Mouse (Mus musculus): ENCODE results near the gene Myo9a.

The Myo9a gene

DNA sequence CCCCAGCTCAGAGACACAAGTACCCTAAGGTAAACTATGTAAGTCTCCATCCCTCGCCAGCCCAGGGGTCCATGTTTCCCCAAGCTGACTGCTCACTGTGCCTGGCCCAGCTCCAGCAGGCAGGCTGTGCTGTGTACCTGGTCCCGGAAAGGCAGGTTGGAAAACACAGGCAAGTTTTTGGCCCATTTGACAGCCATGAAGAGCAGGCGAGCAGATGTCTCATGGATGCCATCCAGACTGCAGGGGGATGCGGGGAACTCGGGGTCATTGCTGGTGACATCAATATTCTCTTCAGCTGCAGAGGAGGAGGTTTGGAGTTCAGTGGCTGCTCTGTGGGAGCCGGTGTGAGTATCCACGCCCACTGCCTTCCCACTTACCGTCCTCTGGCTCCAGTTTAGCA, 197.5 kb downstream of the Myo9a start:
- in situ Hi-C loops (cut with MseI, MboI), result no loop called here

DNA sequence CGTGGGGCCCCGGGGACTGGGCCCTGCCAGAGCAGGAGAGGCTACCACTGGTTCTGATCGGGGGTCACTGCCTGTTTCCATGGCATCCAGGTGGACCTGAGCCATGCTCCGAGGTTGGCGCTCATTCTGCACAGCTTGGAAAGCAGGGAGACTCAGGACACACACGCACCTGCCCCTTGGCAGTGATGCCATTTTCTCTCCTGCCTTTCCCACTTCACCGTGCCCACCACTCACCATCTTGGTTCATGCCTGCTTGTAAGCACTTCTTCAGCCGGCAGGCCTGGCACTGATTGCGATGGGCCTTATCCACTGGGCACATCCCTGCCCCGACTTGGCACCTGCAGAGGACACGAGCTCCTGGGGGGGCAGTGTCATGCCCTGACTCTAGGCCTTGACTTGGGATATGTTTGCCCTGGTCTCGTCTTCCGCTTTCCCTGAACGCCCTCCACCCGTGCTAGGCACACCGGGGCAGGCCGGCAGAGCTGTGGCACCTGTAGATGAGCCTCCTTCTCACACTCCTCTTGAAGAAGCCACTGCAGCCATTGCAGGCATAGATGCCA, 198.1 kb downstream of the Myo9a start:
- in situ Hi-C loops (cut with MseI, MboI), result no loop called here

DNA sequence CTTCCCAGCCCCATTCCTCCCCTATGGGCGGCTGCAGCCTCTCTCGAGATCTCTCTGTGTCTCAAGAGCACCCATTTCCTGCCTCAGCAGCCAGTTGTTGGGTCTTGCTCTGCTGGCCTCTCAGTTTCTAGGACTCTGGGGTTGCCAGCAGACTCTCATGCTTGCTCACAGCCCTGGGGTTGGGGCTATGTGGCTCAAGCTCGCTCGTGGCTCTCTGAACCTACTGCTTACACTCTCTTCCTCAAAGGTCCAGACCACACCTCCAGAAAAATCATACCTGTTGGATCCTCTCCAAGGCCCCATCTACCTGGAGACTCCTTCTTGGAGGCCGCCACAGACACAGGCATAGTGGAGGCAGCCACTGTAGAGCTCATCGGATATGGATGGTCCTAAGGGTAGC, 198.8 kb downstream of the Myo9a start:
- in situ Hi-C loops (cut with MseI, MboI), result no loop called here

DNA sequence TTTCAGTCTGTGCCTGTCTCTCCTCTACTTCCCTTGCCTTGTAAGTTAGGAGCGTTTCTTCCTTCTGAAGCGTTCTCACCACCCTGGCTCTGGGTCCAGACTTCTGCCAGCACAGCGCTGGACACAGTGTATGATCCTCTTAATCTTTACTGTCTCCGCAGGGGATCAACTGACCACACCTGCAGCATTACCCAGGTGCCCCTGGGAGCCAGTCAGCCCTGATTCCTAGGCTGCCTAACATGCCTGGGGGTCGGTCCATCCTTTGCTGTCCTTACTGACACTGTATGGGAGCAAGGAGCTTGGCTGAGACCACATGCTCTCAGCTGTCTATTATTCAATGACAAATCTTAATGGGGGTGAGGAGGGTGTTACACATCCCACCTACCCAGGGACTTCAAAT, 199.3 kb downstream of the Myo9a start:
- in situ Hi-C loops (cut with MseI, MboI), result loop anchor here in 1 of 2 experiments (10.0 kb wide), 1 partner anchor 225 kb away; no protein-coding TSS in a partner anchor

DNA sequence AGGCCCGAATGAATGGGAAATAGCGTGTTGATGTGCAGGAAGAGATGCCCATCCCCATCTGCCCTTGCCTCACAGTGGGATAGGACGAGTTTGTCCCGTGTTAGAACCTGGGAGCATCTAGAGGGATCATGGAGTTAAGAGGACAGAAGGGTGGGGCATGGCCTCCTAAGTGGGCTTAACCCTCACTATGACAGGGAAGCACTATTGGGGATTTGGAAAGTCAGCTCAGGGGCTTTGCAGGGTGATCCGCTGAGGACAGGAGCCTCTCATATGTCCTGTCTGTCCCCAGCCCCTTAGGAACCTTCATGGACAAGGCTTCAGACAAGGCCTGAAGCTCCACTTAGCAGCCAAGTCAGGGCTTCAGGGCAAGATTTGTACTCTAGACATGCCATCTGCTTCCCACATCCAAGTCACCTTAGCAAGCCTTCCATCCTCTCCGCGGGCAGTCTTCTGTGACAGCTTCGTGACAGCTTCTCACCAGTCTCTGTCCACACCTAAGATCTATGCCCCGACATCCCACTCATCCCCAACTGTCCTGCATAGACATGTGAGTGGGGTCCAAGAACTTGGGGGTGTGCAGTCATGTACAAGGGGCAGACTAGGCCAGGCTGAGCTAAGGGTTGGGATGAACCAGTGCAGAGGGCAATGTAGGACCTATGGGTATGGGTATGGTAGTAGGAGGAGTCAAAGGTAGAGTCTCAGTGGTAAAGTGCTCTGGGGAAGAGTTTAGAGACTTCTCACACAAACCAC, 200.5 kb downstream of the Myo9a start:
- in situ Hi-C loops (cut with MseI, MboI), result loop anchor here in 1 of 2 experiments (10.0 kb wide), 1 partner anchor 226 kb away; no protein-coding TSS in a partner anchor

DNA sequence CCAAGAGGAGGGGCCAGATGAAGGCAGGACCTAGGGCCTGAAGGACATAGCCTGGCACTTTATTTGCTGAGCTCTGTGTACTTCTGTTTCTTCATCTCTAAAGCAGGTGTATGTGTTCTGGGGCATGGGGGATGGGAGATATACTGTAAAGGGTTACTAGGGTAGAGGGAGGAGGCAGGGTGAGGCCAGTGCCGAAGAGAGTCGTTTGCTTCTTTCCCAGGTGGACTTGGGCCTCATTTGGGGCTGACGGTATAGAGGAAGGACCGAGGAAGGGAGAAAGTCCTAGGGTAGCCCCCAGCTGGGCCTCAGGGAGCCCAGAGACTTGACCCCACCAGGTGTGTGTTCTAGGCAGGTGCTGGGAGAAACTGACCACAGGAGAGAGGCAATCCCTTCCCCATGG, 201.2 kb downstream of the Myo9a start:
- in situ Hi-C loops (cut with MseI, MboI), result loop anchor here in 1 of 2 experiments (10.0 kb wide), 1 partner anchor 227 kb away; no protein-coding TSS in a partner anchor

DNA sequence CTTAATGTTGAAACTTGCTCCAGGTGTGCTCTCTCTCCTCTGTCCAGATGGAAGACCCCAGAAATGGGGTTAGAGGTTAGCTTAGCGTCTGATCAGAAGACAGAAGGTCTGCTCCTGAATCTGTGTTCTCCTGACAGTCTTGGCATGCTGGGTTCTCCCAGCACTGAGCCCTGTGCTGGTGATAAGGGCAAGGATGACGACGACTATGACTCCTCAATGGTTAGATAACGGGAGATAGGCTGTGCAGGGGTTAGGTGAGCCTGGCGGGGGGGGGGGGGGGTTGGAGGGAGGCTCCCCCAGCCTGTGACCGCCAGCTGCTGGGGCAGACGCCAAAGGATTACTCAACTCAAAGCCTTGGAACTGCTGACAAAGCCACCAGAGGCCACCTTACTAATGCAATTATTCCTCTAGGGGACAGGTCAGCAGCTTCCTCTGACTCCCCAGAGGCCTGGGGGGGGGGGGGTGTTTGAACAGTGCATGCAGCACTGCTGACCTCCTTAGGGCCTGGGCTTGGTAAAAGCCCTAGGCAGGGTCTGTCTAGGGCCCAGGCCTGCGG, 201.9 kb downstream of the Myo9a start:
- in situ Hi-C loops (cut with MseI, MboI), result loop anchor here in 1 of 2 experiments (10.0 kb wide), 1 partner anchor 228 kb away; no protein-coding TSS in a partner anchor

DNA sequence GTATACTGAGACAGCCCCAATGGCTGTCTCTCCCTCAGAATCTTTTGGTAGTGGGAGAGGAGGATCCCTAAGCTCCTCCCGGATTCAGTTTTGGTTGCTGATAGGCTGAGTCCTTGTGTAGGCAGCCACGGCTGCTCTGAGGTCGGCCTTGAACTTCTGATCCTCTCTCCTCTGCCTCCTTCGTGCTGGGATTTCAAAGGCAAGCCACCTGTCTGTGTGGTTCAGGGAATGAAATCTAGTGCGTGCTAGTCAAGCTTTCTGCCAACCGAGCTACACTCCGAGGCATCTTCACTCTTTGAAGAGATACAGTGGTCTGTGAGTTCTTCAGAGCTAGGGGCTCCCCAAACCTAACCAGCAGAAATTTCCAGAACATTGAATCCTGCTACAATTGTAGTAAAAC, 202.9 kb downstream of the Myo9a start:
- in situ Hi-C loops (cut with MseI, MboI), result loop anchor here in 1 of 2 experiments (10.0 kb wide), 1 partner anchor 229 kb away; no protein-coding TSS in a partner anchor

DNA sequence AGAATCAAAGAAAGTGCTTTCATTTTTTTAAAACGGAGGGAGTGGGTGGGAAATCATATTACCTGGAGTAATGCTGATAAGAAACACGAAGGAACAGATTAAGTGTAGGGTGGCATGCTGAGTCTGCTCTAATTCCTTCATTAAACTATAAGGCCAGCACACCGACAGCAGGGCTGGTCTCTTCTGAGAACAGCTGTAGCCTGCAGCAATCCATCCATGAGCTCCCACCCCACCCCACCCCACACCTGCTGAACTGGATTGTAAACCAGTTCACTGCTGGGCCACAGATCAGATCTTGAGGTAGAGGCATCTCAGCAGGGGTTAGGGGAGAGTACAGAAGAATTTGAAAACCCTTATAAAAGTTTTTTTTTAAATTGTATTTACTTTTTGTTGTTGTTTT, 204.5 kb downstream of the Myo9a start:
- in situ Hi-C loops (cut with MseI, MboI), result loop anchor here in 1 of 2 experiments (10.0 kb wide), 1 partner anchor 230 kb away; no protein-coding TSS in a partner anchor

DNA sequence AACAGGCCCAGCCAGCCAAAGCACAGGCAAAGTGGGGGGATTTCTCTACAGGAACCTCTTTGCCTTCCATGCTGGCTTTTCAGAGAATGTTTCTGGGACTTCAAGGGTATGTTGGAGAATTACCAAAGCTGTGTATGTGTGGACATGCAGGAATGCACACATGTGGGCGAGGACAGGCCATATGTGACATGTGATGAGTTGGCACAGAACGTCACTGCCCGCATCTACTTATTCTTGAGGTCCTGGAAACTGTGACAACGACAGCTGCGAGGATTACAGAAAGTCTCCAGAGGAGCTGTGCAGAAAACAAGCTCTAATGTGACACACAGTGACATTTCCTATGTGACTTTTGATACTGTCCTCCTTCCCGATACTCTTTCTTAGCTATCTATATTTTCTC, 205.0 kb downstream of the Myo9a start:
- in situ Hi-C loops (cut with MseI, MboI), result loop anchor here in 1 of 2 experiments (10.0 kb wide), 1 partner anchor 231 kb away; no protein-coding TSS in a partner anchor

DNA sequence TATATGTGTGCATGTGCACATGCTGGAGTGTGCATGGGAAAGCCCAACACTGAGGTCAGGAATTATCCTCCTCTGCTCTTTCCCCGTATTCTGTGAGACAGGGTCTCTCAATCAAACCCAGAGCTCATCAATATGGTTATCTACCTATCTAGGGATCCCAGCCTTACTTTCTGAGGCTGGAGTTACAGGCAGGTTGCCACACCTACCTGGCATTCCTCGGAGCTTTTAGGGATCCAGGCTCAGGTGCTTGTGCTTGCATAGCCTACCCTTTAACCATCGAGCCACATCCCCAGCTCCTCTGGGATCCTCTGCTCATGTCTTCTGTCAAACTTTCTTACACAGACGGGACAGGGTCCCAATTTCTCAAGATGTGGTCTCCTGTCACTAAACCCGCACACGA, 205.8 kb downstream of the Myo9a start:
- in situ Hi-C loops (cut with MseI, MboI), result loop anchor here in 1 of 2 experiments (10.0 kb wide), 1 partner anchor 232 kb away; no protein-coding TSS in a partner anchor

DNA sequence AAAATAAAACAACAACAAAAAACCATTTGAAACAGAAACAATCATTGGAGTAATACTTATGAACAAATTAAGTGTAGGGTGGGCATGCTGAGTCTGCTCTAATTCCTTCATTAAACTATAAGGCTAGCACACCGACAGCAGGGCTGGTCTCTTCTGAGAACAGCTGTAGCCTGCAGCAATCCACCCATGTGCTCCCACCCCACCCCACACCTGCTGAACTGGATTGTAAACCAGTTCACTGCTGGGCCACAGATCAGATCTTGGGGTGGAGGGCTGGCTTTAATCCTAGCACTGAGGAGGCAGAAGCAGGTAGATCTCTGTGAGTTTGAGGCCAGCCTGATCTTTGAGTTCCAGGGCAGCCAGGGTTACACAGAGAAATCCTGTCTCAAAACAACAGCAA, 207.4 kb downstream of the Myo9a start:
- in situ Hi-C loops (cut with MseI, MboI), result loop anchor here in 1 of 2 experiments (10.0 kb wide), 1 partner anchor 233 kb away; no protein-coding TSS in a partner anchor

DNA sequence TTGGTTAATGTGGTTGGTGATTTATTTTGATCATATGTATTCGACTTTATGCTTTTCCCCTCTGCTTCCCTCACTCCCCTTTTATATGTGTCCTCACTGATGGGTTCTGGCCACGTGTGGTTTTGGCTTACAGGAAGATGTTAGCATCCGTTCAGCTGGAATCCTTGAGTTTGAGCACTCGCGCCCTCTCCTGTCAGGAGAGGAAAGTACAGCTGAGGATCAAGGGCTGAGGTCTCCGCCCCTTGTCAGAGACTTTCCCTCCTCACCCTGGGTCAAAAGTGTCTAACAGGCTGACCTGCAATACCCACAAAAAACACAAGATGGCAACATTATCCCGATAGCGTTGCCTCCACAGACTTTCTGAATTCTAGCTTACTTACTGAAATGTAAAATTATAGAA, 208.6 kb downstream of the Myo9a start:
- in situ Hi-C loops (cut with MseI, MboI), result loop anchor here in 1 of 2 experiments (10.0 kb wide), 1 partner anchor 234 kb away; no protein-coding TSS in a partner anchor

DNA sequence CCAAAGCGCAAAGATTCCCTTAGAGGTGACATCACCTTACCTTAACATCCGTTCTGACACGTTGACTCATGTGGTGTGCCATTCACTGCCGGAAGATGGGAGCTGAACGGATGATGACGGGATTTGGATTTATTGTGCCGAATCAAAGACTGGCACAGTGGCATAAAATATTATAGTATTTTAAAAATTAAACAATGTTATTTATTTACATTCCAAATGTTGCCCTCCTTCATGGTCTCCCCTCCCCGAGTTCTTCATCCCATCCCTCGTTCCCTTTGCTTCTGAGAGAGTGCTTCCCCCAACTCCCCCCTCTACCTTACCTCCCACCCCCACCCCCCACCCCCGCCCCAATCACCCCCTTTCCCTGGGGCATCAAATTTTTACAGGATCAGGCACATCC, 209.9 kb downstream of the Myo9a start, which contains the start of gene Nr2e3:
Gene Nr2e3, minus strand, starts transcription at position 101 of the 400 bp plus-strand sequence.
- in situ Hi-C loops (cut with MseI, MboI), result no loop called here

DNA sequence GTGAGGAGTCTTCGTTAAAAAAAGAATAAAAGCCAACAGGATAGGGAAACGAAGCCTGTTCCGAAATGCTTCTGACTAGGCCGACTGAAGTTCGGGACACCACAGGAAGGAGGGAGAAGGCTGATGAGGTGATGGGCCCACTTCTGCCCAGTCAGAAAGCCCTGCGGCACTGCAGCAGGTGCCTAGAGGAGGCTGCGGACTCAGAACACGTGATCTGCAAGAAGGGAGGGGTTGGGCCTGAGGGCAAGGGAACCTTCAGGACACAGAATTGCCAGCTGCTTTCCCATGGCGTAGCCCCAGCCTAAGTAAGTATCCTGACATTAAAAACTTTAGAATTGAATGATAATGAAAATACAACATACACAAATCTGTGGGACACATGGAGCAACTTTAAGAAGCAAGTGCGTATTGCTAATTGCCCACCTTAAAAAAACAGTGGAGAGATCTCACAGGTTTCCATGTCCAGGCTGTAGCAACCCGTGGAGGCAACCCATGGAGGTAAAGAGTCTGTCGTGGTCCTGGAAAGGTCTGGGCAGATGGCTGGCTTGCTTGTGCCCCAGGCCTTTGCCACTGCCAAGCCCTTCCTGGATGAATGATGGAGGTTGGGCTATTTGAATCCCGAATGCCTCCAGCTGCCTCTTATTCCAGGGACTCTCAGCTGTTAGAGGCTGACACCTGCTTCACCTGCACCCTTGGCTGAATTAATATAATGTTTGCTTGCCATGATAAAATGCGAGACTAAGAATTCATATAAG, 210.7 kb downstream of the Myo9a start:
- in situ Hi-C loops (cut with MseI, MboI), result no loop called here

DNA sequence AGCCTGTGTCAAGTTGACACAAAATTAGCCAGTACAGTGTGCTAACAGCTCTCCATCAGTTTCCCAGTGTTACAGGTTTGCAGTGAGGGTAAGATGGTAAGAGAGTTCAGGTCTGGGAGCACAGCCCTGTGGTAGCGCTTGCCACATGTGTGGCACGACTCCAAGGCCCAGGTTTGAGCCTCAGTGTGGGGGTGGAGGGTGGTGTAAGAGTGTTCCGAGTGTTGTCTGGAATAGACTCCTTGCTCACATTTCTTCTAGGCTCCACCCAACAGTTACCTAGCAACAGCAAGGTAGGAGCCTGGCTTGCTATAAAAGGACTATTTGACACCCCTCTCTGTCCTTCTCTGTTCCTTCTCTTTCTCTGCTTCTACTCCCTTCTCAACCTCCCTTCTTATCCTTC, 213.7 kb downstream of the Myo9a start:
- in situ Hi-C loops (cut with MseI, MboI), result no loop called here

DNA sequence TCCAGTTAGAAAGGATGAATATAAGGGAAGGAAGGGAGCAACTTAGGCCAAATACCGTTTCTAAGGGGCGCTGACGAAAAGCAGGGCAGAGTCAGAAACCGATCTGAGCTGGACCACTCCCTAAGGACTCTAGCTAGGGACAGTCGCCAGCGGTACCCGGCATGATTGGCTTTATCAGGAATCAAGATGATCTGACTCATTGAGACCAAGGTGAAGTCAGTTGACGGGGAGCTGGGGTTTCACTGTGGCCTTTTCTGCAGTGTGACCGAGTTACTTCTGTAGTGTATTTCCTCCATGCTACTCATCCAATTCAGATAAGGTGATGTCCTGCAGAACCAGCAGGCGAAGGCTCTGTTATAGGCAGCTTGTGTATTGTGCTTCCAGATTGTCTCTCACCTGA, 214.3 kb downstream of the Myo9a start:
- in situ Hi-C loops (cut with MseI, MboI), result no loop called here

DNA sequence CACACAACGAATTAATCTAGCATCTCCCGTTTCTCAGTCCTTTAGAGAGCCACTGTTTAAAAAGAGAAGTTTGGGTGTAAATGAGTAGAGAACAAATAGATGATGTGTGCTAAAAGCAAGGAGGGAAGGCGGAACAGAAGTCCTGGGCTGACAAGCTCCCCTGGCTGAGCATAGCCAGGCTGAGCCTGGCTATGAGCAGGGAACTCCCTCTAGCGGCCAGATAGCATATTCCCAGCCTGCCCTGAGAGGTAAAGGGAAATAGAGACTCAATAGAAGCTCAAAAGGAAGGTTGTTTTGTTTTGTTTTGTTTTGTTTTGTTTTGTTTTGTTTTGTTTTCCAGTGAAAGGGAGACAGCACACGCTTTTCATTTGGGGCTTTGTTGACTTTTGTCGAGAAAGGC, 218.7 kb downstream of the Myo9a start:
- in situ Hi-C loops (cut with MseI, MboI), result no loop called here

DNA sequence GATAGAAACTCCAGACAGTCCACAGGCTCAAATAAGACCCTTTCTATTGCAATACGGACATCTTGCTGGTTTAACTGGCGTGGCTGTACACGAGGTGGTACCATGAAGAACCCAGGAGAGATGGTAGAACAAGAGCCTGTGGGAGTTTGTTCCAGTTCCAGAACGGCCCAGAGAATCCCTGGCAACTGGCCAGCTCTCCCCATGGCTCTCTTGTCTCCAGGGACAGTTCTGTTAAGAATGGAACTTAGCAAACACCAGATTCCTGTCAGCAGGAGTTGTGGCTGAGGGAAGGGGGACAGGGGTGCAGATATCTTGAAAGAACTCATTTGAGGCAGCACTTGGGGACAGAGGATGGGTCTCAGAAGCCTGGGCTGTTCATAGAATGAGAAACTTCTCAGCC, 220.6 kb downstream of the Myo9a start:
- in situ Hi-C loops (cut with MseI, MboI), result no loop called here
